Mouse (Mus musculus) ovary, adult 18-20 months (tissue): ENCODE measurements around the gene Zfp811.
"Not testable (repeated sequence)": the region's sequence is repeated elsewhere in the genome, so short reads cannot be mapped to it uniquely, and the experiment has no call there.

ENCODE experiments used
- DNase-seq: peaks from one replicate; pipeline ENCODE4 v3.0.0; 2022; ENCODE audit warnings: low spot score, mixed read lengths

Zfp811 gene

DNA sequence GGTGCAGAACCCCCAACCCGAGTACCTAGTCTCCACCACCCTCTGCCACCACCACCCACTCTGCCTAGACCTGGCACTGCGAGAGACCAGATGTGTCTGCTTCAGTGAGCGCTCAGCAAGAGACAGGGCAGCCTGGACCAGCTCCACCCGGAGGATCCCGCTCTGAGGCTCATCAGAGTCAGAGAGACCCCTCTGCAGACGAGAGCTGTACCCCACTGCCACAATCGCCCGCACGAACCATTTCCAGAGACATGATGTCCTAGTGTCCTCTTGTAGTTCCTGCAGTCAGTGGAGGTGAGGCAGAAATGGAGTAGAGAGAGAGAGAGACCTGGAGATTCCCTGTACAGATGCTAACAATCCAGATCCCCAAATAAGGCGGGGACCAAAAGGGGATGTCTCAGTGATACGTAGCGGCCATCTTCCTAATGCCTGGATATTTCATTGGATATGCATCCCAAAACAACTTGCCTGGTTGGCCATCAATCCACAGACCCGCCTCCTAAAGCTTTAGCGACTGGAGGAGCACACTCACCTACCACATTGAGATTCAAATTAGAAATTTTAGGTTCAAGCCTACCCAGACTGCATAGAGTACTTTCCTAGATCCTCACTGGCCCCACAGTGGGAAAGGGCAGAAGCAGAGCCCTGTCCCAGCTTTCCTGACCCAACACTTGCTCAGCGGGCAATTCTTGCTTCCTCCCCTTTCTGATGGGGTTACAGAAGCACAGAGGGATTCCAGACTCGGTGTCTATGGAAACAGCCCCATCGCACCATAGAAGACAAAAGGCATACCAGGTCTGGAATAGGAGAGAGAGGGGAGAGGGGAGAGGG, at the start of gene Zfp811:
Gene Zfp811 (minus strand): TSS at position 388 of the 831 bp plus-strand sequence.
- DNase-seq: no peak

DNA sequence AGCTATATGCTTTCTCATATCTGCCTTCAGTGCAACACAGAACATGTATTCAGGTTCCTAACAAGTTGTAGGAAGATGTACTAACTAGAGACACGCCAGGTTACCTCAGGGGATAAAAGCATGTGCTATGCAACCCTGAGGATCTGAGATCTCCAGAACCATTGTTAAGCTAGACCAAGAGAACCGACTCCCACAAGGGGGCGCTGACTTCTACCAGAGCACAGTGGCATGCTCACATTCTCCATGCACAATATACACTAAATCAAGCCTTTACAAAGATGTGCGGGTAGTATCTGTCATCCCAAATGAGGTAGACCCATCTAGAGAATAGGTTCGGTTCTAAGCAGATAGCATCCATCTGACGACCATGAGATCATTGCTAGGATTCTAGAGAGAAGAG, 47.0 kb upstream of the Zfp811 start:
- DNase-seq: not testable (repeated sequence)

DNA sequence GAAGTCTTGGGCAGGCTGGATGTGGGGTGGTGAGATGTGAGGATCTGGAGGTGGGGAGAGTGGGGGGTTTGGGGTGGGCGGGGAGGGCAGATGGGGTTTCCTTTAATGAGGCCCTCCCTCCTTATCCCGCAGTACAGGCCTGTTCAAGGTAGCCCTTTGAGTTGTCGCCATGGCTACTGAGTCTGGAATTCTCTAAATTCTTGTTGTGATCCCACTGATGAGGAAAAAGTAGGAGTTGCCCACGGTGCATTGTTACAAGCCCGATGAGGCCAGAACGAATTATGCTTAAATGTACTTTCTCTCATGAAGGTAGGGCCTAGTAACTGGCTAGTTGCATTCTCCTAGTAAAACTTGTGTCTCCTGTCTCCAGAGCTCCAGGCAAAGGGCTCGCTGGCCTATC, 41.9 kb upstream of the Zfp811 start:
- no peak for DNase-seq

DNA sequence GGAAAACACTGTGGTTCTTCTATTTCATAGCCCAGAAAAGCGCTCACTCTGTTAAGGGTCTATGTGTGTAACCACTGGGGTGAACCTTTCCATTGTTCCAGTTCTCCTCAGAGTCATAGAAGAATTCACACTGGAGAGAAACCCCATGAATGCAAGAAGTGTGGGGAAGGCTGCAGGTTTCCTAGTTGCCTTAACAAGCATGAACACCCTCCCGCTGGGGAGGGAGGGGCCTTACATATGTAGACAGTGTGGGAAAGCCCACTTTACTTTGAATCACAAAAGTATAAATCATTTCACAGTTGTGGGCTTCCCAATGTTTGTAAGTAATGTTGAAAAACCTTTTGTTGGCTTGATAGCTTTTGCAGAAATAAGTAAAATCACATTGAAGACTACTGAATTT, 31.7 kb upstream of the Zfp811 start:
- DNase-seq: no peak

DNA sequence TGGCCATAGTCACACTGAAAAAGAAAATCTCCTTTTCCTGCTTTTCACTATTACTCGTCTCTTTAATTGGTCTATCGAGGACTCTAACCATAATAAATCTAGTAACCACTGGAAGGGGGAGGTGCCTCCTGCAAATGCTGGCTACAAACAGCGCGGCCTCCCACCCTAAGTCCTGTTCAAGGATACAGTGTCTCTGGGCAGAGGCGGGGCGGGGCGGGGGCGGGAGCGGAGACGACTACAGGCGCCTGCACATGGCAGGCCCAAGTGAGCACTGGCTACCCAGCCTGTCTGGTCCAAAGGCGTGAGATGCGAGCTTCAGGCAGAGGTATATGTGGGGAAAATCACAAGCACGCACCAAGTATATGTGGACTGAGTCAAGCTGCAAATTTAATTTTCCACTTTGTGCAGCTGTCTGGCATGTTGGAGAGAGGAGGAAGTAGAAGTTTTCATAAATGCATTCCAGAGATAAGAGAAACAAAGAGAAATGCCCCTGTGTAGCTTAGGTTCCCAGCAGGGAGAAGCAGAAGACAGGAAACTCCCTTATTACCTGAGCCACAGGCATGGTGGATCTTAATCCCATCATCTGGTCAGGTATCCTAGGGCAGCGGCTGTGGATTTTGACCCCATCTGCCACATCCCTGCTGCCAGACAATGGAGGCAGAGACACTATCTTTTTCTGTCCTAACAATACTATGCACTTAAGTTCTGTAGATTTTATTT, 29.5 kb upstream of the Zfp811 start:
- DNase-seq: peak; percentile 45

DNA sequence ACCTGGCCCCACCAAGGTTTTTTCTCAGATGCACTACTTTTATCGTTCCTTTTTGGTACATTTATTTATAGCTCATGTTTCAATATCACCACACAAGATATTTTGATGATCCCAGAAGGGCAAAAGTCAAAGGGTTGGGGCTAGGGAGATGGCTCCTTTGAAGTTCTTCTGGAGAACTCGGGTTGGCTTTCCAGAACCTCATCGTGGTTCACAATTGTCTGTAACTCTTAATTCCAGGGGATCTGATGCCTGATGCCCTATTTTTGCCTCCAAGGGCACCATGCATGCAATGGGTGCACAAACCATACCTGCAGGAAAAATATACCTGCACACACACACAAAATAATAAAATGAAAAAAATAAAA, 20.7 kb upstream of the Zfp811 start:
- no peak for DNase-seq

DNA sequence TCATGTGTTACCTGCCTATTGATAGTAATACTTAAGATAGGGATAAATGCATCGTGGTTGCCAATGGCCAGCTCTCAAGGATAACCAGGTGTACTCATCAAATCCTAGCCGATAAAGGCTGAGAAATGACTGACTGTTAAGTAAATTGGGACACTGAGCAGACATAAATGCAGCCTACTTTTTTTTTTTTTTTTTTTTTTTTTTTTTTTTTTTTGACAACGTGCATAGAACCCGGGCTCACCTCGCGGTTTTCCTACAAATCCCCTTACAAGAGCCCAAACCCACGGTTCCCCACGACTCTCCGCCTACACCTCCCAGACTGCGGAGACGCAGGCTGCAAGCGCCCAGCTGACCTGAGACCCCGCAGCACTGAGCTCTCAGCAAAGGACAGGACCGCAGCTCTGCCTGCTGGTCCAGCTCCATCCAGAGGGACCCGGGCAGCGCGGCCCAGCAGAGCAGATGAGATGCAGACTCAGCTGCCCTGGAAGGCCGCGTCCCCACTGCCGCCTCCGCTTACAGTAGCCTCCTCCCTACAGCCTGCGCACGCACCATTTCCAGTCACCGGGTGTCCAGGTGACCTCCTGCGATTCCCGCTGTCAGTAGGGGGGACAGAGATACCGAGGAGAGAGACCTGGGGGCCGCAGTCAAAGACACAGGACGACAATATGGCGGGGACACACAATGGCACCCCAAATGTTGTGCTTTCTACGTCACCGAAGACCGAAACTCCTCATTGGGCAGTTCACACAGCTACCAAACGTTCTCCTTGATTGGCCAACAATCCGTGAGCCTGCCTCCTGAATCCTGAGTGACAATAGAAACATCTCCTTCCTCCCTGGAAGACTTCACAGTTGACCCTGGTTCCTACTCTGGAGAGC, 20.0 kb upstream of the Zfp811 start, which contains the start of gene Zfp799:
Gene Zfp799 (minus strand): TSS at position 722 of the 878 bp plus-strand sequence.
- DNase-seq: peak; percentile 62

DNA sequence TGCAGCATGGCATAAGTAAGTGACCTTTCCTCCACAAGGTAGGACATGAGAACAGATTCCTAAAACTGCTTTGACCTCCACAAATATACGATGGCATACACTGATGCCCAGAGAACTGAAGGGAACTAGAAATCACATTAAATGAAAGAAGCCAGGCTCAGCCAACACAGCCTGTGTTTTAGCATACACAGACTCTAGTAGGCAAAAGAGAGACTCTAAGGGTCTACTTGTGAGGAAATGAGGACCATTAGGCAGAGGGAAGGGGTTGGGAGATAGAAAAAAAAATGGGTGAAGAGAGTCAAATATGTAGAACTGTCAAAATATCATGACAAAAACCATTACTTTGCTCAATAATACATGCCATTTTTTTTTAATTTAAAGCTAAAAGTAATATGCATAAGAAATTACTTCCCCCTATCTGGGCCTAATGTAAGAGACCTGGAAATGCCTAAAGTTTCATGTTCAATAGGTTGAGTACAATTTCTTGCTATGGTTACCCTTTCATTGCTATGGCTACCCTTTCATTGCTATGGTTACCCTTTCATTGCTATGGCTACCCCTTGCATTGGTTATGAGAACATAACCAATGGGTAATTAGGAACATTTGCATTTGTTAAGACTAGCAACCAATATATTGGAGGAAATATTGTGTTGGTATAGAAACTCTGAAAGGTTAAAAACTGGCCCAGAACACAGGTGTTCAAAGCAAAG, 6.5 kb upstream of the Zfp811 start:
- no peak for DNase-seq

DNA sequence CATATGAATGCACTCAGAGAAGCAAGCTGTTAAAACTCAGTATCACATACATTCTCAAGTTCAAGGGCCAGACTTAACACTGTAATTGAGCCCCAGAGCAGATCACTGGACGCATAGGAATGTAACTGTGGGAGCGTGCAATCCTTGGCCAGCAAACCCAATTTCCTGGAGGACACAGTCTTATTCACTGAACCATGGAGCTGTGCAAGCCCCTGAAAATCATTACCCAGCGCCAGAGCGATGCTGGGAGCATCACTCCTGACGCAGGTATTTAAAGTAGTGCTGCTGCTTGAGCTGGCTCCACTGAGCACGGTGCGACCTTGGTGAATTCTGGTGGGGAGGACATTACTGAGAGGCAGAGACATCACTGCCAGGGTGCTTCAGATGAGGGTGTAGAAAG, 4.4 kb upstream of the Zfp811 start:
- DNase-seq: no peak

DNA sequence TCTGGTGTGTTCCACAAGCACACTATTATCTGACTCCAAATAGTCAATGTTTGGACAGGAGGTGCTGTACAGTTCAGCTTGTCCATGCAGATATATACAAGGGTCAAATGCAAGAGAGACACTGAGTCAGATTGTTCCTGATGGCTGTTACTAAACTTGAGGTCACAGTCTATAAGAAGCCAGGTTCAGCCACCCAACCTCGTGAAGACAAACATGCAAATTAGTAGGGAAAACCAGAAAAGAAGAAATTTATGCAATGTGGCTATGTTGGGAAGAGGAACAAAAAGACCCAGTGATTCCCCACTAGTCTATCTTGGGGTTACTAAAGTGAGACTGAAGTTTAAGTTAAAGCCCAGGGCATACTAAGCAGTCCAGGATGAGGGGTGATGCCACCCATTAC, 917 bp upstream of the Zfp811 start:
- DNase-seq: no peak

DNA sequence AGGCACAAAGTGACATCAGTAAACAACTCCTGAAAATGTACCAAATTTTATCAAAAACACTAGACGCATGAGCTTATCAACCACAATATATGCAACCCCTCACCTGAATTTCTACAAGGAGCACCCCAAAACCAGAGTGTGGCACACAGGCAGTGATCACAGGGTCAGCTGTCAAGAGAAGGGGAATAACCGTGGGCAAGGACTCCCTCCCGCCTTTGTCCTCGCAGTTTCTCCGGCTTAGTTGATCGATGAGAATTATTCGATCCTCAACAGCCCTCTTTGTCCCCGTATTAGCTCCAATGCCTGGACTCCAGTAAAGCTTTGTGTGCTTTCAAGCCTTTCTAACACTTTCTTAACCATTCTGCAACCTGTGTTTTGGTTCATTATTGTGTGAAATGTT, 810 bp downstream of the Zfp811 start:
- DNase-seq: no peak

DNA sequence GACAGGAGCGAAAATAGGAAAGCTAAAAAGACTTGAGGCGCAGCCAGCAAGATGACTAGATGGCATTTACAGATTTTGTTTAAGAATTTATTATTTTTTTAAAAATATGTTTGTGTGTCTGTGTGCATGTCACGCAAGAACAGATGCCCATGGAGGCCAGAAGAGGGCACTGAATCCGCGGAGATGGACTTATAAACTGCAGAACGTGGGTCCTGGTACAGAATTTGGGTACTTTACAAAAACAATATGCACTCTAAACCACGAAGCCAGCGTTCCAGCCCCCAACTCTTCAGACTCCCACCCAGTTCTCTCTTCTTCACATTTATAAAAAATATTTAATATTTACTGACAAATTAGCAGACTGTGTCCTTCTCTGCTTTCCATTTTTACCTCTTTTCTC, 20.5 kb downstream of the Zfp811 start:
- DNase-seq: no peak

DNA sequence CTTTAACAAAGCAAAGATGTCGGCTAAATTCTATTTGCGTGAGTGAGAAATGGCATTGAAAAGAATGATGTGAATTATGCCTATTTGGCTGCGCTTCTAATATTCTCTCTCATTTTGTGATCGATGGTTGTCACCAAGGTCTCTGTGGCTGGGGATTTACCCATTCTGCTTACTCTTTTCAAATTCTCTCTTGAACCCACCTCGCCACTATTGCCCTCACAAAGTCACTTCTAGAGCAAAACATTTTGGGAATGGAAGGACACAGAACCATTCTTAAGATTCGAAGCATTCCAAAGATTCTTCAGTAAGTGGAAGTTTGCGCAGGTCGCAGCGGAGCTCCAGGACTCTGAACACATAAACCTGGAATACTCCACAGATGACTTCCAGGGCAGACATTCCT, 21.2 kb downstream of the Zfp811 start:
- no peak for DNase-seq

DNA sequence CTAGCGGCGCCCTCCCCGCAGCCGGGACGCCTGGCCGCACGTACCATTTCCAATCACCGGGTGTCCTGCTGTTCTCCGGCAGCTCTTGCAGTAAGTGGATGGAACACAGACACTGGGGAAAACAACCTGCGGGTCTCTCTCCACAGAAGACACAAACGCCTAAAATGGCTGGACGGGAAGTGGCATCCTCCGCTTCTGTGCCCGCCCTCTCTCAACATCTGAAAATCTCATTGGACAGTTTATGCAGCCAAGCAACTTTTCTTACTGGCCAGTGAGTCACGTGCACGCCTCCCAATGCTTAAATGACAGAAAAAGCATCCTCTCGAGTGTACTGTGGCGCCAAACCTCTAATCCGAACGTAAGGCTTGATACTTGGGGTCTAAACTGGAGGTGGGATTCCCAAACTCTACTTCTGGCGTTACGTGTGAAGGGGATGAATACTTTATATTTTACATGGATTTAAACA, 21.6 kb downstream of the Zfp811 start, which contains the start of gene Zfp871:
Gene Zfp871 (minus strand): TSS at position 194 of the 466 bp plus-strand sequence.
- peak; percentile 82 for DNase-seq

DNA sequence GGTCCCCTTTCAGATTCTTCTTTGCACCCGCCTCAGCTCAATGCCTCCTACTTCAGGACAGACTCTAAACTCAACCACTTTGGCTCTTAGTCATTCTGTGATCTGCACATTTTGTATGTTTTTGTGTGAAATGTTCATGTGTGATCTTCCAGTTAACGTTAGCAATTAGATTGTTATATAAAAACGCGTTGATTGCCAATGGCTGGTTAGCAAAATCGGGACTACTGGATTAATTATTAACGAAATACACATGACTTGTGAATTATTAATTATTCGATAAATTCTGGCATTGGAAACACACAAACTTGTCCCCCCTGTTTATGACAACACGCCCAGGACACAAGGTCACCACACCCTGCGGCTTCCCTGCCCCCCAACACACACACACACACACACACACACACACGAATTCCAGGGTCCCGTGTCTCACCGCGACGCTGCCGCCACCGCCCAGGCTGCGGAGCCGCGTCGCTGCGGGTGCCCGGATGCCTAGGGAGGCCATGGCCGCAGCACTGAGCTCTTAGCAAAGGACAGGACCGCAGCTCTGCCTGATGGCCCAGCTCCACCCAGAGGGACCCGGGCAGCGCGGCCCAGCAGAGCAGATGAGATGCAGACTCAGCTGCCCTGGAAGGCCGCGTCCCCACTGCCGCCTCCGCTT, 22.2 kb downstream of the Zfp811 start:
- DNase-seq: peak; percentile 25

DNA sequence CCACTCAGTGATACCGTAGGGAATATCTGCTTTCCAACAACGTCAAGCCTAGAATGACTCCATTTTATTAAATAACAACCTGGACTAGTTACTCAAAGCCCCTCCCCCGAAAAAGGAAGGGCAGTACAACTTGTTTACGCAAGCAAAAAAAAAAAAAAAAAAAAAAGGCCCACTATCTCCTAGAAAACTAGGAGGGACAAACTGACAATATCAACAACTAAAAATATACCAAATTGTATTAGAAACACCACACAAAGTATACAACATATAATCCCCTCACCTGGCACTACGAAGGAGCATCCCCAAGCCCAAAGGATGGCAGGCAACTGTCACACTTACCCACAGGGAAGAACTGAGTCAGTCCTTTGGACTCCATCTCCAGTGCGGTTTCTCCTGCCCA, 22.8 kb downstream of the Zfp811 start:
- no peak for DNase-seq

DNA sequence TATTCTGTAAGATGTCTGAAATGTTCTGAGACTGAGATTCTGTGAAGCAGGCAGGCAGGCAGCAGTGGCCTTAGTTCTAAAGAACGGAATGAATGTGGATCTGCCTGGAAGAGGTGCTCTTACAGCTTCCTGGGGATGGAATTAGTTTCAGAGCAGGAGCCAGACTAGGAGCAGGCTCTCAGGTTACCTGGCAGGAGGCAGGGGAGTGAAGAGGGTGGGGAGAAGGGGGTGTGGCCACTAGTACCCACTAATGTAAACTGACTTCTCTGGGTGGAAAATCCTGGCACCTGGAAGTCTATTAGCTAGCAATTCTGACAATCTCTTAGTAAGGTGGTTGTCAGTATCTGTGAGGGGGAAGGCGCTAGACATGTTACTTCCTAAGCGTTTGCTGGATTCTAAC, 24.1 kb downstream of the Zfp811 start:
- DNase-seq: no peak

DNA sequence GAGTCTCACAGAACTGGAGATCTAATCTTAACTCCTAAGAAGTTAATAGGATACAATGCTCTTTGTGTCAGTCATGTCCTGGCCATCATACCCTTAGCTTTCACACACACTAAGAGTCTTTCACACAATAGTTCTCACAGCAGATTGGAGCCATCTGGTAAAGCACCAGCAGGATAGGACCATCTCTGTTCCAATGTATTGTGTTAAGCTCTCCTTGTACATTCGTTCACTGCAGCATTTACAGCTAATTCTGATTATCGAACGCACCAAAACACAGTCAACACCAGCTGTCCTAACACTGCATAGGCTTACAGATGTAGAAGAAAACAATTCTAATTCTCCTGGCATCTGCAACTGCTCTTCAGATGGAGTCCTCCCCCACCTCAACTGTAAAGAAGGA, 32.2 kb downstream of the Zfp811 start:
- DNase-seq: no peak

DNA sequence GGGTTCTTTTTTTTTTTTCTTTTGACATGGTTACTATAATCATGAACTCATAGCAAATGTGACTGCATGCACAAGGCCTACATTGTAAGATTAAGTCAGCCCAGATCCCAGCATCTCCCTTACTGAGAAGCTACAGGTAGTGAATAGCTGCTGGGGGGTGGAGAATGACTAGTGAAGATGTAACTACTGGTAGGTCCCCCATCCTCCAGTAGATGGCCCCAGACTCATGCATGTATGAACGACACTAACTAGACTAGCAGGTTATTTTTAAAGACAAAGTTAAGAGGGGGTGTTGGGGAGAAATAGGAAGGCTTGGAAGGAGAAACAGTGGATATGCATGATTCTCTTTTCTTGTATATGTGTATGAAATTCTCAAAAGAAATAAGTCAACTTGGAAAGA, 38.5 kb downstream of the Zfp811 start:
- no peak for DNase-seq

DNA sequence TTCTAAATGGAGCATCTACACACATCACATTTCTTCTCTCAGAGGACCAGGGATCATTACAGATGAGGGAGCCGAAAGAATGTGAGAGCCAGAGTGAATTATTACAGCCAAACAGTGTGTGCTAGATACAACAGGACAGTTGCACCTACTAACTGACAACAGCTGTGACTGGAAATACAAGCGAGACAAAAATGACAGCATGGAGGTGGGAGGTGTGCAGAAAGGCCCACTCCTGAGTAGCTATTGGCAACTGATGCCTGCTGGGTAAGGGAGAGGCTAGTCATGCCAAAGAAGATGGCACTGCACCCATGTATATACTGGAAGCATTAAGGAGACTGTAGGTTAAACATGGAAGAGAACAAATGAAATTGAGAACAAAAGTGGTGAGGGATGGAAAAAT, 43.3 kb downstream of the Zfp811 start:
- DNase-seq: no peak

DNA sequence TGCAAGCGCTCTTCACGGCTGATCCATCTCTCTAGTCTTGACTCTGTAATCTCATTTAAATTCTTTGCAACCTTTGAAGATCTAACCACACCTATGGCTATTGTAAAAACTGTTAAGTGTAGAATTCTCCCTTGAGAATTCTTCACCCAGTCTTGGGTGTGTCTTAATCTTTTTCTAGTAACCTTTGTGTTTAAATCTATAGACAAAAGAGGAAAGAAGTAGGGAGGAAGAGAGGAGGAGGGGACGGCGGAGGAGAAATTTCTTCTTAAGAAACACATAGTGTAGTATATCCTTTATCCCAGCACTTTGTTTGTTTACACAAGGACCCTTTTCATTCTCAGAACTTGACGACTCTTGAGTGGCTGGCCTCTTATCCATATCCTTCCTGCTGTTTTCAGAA, 52.4 kb downstream of the Zfp811 start:
- DNase-seq: no peak
